ENCODE assay signal across 8 mouse cellular contexts in genomic region chr6:22875614-22876541, GRCm38 (mm10). TPM values are rescaled to one million over a fixed set of nuclear protein-coding genes. Genes with fewer than 3 reads are reported as not detected.
DNase-seq lines count a peak whose midpoint lies in the region; ATAC-seq and TF ChIP-seq lines count a peak whose summit lies in the region.

No protein-coding gene starts in this region.

- H3K4me2 ChIP-seq in lung, postnatal 0 days (replicated peaks; ENCODE audit: low read depth, low read length) = peak overlapping the region; percentile 92
- peak overlapping the region; percentile 70 for H3K4me2 ChIP-seq in forebrain, embryonic 14.5 days (ENCODE audit: low read length)
- H3K4me2 ChIP-seq in neural tube, embryonic 13.5 days = peak overlapping the region; percentile 87

- H3K9me3 ChIP-seq in lung, postnatal 0 days (ENCODE audit: low read length) = no peaks in the 10 kb centered on the region
- H3K9me3 ChIP-seq in forebrain, embryonic 14.5 days (replicated peaks; ENCODE audit: control insufficient read depth, low read length) = no peaks in the 10 kb centered on the region
- H3K9me3 ChIP-seq in neural tube, embryonic 13.5 days = no peaks in the 10 kb centered on the region

- H3K4me3 ChIP-seq in lung, postnatal 0 days (ENCODE audit: low read depth, low read length) = peak overlapping the region; percentile 50
- peak overlapping the region; percentile 76 for H3K4me3 ChIP-seq in forebrain, embryonic 14.5 days (ENCODE audit: low read depth, low read length)
- peak overlapping the region; percentile 68 for H3K4me3 ChIP-seq in neural tube, embryonic 13.5 days

- no peak overlapping the region for H3K27ac ChIP-seq in lung, postnatal 0 days (ENCODE audit: low read length)
- peak overlapping the region; percentile 61 for H3K27ac ChIP-seq in forebrain, embryonic 14.5 days (ENCODE audit: low read depth, low read length)
- peak overlapping the region; percentile 69 for H3K27ac ChIP-seq in neural tube, embryonic 13.5 days (replicated peaks)

- peaks cover 14% of the 10 kb centered on the region; the same call in 1 of the 2 replicates for H3K27me3 ChIP-seq in lung, postnatal 0 days (replicated peaks; ENCODE audit: insufficient read depth, low read length)
- H3K27me3 ChIP-seq in forebrain, embryonic 14.5 days (replicated peaks; ENCODE audit: control insufficient read depth, insufficient read depth, low read length) = no peaks in the 10 kb centered on the region
- H3K27me3 ChIP-seq in neural tube, embryonic 13.5 days = no peaks in the 10 kb centered on the region

- no peak for ATAC-seq in lung, postnatal 0 days
- peak; percentile 70 for ATAC-seq in forebrain, embryonic 14.5 days
- peak; percentile 84 for ATAC-seq in neural tube, embryonic 13.5 days (ENCODE audit: low read depth)

- 3% methylated on average over 40 of the region's 45 CpGs for WGBS in lung, postnatal 0 days
- WGBS in forebrain, embryonic 14.5 days = under 1% methylated on average over 45 of the region's 45 CpGs
- 2% methylated on average over 45 of the region's 45 CpGs for WGBS in neural tube, embryonic 13.5 days

- no peaks in the 10 kb centered on the region for H3K36me3 ChIP-seq in lung, postnatal 0 days (ENCODE audit: insufficient read depth, low read length)
- H3K36me3 ChIP-seq in forebrain, embryonic 14.5 days (ENCODE audit: control insufficient read depth, insufficient read depth, low read length) = no peaks in the 10 kb centered on the region
- H3K36me3 ChIP-seq in neural tube, embryonic 13.5 days = no peaks in the 10 kb centered on the region

- no peaks in the 10 kb centered on the region for H3K4me1 ChIP-seq in lung, postnatal 0 days (ENCODE audit: insufficient read depth, low read depth, low read length)
- peaks cover 12% of the 10 kb centered on the region for H3K4me1 ChIP-seq in forebrain, embryonic 14.5 days (ENCODE audit: control insufficient read depth, insufficient read depth, low read length)
- peaks cover 13% of the 10 kb centered on the region for H3K4me1 ChIP-seq in neural tube, embryonic 13.5 days (replicated peaks)

- no peak for TF ChIP-seq EP300 in lung, postnatal 0 days (IDR thresholded peaks at IDR 0.05)

- no peak overlapping the region for H3K9ac ChIP-seq in lung, postnatal 0 days (replicated peaks; ENCODE audit: low read depth)
- H3K9ac ChIP-seq in forebrain, embryonic 14.5 days (ENCODE audit: low read length) = peak overlapping the region; percentile 84
- H3K9ac ChIP-seq in neural tube, embryonic 13.5 days = peak overlapping the region; percentile 85

- peak; percentile 45 to 48 for DNase-seq in cerebellum, postnatal 14 days
- DNase-seq in cerebellum, adult 8-10 months = no peak
- DNase-seq in lung, postnatal 0 days (ENCODE audit: low spot score) = no peak
- DNase-seq in lung, postnatal 25 days (ENCODE audit: low spot score) = no peak
- peak; percentile 45 for DNase-seq in forebrain, embryonic 14.5 days (ENCODE audit: low spot score)
- DNase-seq in layer of hippocampus, postnatal 36 days = peak; percentile 37 to 45
- no peak for DNase-seq in spleen, postnatal 10 days (ENCODE audit: low spot score in 2 of 2)

- TF ChIP-seq CTCF in lung, postnatal 0 days (IDR thresholded peaks at IDR 0.05) = no peak

RNA-seq across cellular contexts. Expression of gene Ptprz1, which starts 0.6 kb away (rescaled TPM):
- polyA plus RNA-seq in lung, postnatal 0 days (2015; fragmentation: Nextera tagmentation; extraction: Ambion mirVana) = 1.3 and 1.6 TPM in 2 replicates
- polyA plus RNA-seq in forebrain, embryonic 14.5 days (2014; fragmentation: Nextera tagmentation; extraction: Ambion mirVana) = 80.5 and 95.5 TPM in 2 replicates
- 100 to 1,000 TPM; 131 to 154 TPM for total RNA-seq in layer of hippocampus, postnatal 36 days (2021)
- polyA plus RNA-seq in neural tube, embryonic 13.5 days (2015; fragmentation: Nextera tagmentation; extraction: Ambion mirVana) = 36.6 and 36.8 TPM in 2 replicates

Comparison
In these comparisons a context has a peak if more than half of its experiments do, and no peak if none do; other contexts are left out.
1. DNase-seq: peak in cerebellum, postnatal 14 days (2 of 2), forebrain, embryonic 14.5 days (single experiment) and layer of hippocampus, postnatal 36 days (2 of 2); none in cerebellum, adult 8-10 months (single experiment), lung, postnatal 0 days (single experiment), lung, postnatal 25 days (single experiment) and spleen, postnatal 10 days (0 of 2).
2. RNA of gene Ptprz1, which starts 0.6 kb away (polyA plus RNA-seq): 80.5 to 95.5 TPM in forebrain, embryonic 14.5 days and 36.6 to 36.8 TPM in neural tube, embryonic 13.5 days; 1.3 to 1.6 TPM in lung, postnatal 0 days; every median in the first group is over 10 times any median in the second.
3. Peak in every context shown above with its lines, with median percentiles within 50 percentile points of each other: H3K4me2 ChIP-seq and H3K4me3 ChIP-seq.